Mouse (Mus musculus) induced T-regulatory cell, adult 2 months (primary cell): ENCODE data around the gene Dusp12.

Source experiments
- DNase-seq: peaks from one replicate; pipeline ENCODE4 v3.0.0-alpha.2; 2012; ENCODE audit warnings: low read depth

Gene Dusp12

GRCm38 (mm10) chr1:170862435-170862717 is 23.0 kb downstream of the Dusp12 start:
- no peak for DNase-seq

- DNase-seq, result peak; percentile 78
These were observed 23.5 kb downstream of the Dusp12 start for GRCm38 (mm10) chr1:170861671-170862434.

GRCm38 (mm10) chr1:170858872-170859271 is 26.5 kb downstream of the Dusp12 start:
- no peak for DNase-seq

GRCm38 (mm10) chr1:170857369-170857768 is 28.0 kb downstream of the Dusp12 start:
- no peak for DNase-seq

- DNase-seq, result no peak
These were observed 30.1 kb downstream of the Dusp12 start for GRCm38 (mm10) chr1:170855056-170855760.

- DNase-seq, result peak; percentile 68
These were observed 31.7 kb downstream of the Dusp12 start for GRCm38 (mm10) chr1:170853604-170854003.

- DNase-seq, result no peak
These were observed 34.4 kb downstream of the Dusp12 start for GRCm38 (mm10) chr1:170850637-170851624.

GRCm38 (mm10) chr1:170850007-170850406 is 35.3 kb downstream of the Dusp12 start:
- no peak for DNase-seq

DNA sequence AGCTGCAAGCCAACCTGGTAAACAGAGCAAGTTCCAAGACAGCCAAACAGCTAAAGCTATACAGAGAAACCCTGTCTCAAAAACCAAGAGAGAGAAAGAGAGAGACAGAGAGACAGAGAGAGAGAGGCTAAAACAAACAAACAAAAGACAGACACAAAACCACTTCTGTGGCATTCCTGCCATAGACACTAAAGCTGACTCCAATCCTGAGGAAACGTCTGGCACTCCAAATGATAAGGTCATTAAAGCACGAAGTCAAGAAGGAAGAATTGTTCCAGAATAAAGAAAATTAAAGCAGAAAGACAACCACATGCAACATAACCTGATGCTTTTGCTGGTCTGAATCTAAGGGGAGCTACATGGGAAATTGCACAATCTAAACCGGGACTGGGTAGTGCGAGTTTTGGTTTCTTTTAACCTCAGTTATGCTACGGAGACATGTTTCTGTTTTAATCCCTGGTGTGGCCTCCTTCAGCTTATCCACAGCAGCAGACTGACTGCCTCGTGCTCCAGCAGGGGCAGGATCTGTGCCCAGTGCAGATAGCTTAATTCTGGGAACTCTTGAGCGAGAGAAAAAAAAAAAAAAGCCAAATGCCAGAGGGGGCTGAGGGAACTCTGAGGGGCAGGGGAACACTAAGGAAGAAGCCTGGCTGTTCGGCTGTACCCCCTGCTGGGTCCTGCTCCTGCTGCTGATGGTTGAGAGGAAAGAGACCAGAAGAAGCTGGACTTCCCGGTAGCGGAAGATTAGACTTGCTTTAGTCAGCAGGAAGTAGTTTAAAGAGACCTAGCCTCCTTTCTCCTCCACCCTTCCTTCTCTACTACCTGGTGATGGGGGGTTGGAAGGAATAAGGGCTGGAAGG is 39.7 kb downstream of the Dusp12 start:
- DNase-seq, result peak; percentile 66

DNA sequence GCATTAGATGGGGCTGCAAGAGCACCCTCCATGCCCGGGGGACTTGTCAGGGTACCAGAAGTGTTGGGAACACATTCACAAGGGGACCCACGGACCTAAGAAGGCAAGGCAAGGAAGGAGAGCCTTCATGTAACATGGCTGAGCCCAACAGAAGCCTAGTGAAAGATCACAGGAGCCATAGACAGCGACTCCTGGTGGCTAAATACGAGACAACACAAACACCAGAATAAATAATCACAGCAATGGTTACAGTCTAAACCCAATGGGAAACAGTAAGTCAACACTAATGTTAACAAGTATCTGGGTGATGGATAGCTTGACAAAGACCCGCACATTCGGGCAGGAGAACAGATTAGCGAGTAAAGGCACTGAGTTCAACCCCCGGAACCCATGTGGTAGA is 41.0 kb downstream of the Dusp12 start:
- DNase-seq, result peak; percentile 84

DNA sequence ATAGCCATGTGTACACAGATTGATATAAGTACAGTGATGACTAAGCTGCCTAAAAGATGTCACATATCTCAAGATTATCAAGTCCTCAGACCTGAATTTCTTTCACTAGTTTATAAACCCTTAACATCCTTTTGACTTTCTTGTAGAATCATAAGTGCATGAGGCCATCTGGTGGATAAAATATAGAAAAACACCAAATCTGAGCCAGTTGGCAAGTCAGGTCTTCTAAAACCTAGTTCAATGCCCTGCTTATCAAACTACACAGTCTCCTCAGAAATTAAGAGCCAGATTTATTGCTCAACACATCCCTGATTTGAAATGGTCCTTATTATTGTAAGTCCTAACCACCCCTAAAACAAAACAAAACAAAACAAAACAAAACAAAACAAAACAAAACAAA is 45.7 kb downstream of the Dusp12 start:
- DNase-seq, result peak; percentile 64

DNA sequence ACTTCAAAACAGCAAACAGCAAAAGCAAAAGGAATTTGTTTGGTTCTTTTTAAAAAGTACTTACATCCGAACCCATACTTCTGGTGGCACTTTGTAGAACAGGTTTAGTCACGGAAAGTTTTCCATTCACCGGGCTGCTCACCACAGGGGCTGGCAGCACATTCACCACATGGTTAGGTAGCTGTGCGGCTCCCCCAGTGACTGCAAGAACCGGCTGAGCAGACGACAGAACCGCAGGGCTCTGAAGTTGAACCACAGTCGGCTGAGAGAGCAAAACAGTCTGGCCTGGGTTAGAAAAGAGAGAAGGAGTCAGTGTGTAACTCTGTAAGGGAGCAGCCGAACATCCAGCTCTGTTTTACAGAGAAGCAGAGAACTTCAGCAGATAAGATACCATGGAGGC is 50.6 kb downstream of the Dusp12 start:
- no peak for DNase-seq

GRCm38 (mm10) chr1:170829781-170830180 is 55.6 kb downstream of the Dusp12 start:
- no peak for DNase-seq

- no peak for DNase-seq
These were observed 56.0 kb downstream of the Dusp12 start for GRCm38 (mm10) chr1:170829344-170829743.
